Mouse (Mus musculus) large intestine, adult 2 months (tissue): Measurements from ENCODE around the gene Stk32c. TPM values are rescaled to one million over a fixed set of nuclear protein-coding genes. Genes with fewer than 3 reads are reported as not detected.

Experiments
- DNase-seq: peaks from one replicate; pipeline ENCODE4 v3.0.0-alpha.2; 2012; ENCODE audit warnings: low read depth, low spot score
- WGBS: fragments of 180-500 bp; shearing (Covaris S2); methylation state at CpG from one replicate; pipeline ENCODE4 v1.1.7; 2018; 5-methylcytosine and 5-hydroxymethylcytosine counted together
- polyA plus RNA-seq: library from polyadenylated mRNA; depleted of rRNA; stranded (reverse); fragments of >200 nt; gene quantifications from 2 replicates; pipeline ENCODE4 v1.2.3, GENCODE M21; 2012; rRNA removed

Stk32c gene
- 2.7 and 3.5 TPM in 2 replicates for polyA plus RNA-seq

- peak; percentile 93 for DNase-seq
- WGBS: 1% methylated on average over 53 of the region's 53 CpGs
Observed at GRCm38 (mm10) chr7:139212754-139213745, at the start of gene Stk32c, which contains the start of gene Lrrc27. Gene Stk32c (minus strand): TSS chr7:139213307. Gene Lrrc27 (plus strand): TSS chr7:139212988.

- DNase-seq: peak; percentile 88
Observed at GRCm38 (mm10) chr7:139257752-139258542, 44.8 kb upstream of the Stk32c start.

GRCm38 (mm10) chr7:139254626-139255025, 41.5 kb upstream of the Stk32c start:
- 82% methylated on average over 5 of the region's 5 CpGs for WGBS
- DNase-seq: no peak

More at GRCm38 (mm10) chr7:139257752-139258542, 44.8 kb upstream of the Stk32c start:
- WGBS: 28% methylated on average over 10 of the region's 10 CpGs

- DNase-seq: no peak
- WGBS: 30% methylated on average over 3 of the region's 3 CpGs
Observed at GRCm38 (mm10) chr7:139253462-139253861, 40.4 kb upstream of the Stk32c start.

GRCm38 (mm10) chr7:139252986-139253385, 39.9 kb upstream of the Stk32c start:
- no peak for DNase-seq
- 21% methylated on average over 9 of the region's 9 CpGs for WGBS

- WGBS: 49% methylated on average over 7 of the region's 7 CpGs
- DNase-seq: no peak
Observed at GRCm38 (mm10) chr7:139252566-139252965, 39.5 kb upstream of the Stk32c start.

- 19% methylated on average over 5 of the region's 5 CpGs for WGBS
- DNase-seq: no peak
Observed at GRCm38 (mm10) chr7:139251881-139252301, 38.8 kb upstream of the Stk32c start.

- WGBS: 27% methylated on average over 7 of the region's 7 CpGs
- DNase-seq: no peak
Observed at GRCm38 (mm10) chr7:139249406-139250210, 36.5 kb upstream of the Stk32c start.

GRCm38 (mm10) chr7:139248615-139249405, 35.7 kb upstream of the Stk32c start:
- WGBS: 2% methylated on average over 45 of the region's 45 CpGs
- no peak for DNase-seq

GRCm38 (mm10) chr7:139247881-139248614, 34.9 kb upstream of the Stk32c start, which contains the start of gene Pwwp2b:
Gene Pwwp2b (plus strand): TSS chr7:139248482.
- no peak for DNase-seq
- WGBS: 1% methylated on average over 72 of the region's 72 CpGs

GRCm38 (mm10) chr7:139246931-139247880, 34.1 kb upstream of the Stk32c start:
- WGBS: 43% methylated on average over 38 of the region's 38 CpGs
- no peak for DNase-seq

GRCm38 (mm10) chr7:139246086-139246485, 33.0 kb upstream of the Stk32c start:
- whole genome bisulfite sequencing: 42% methylated on average over 5 of the region's 5 CpGs

GRCm38 (mm10) chr7:139239432-139239831, 26.3 kb upstream of the Stk32c start:
- WGBS: 66% methylated on average over 3 of the region's 3 CpGs
- DNase-seq: no peak

More at GRCm38 (mm10) chr7:139246086-139246485, 33.0 kb upstream of the Stk32c start:
- no peak for DNase-seq

GRCm38 (mm10) chr7:139235651-139236358, 22.7 kb upstream of the Stk32c start:
- no peak for DNase-seq
- 80% methylated on average over 12 of the region's 12 CpGs for WGBS

- WGBS: 13% methylated on average over 18 of the region's 18 CpGs
Observed at GRCm38 (mm10) chr7:139234426-139235188, 21.5 kb upstream of the Stk32c start.

More at GRCm38 (mm10) chr7:139234426-139235188, 21.5 kb upstream of the Stk32c start:
- DNase-seq: no peak
